Mouse (Mus musculus): ENCODE results near the gene Rpl9-ps1. TPM values are rescaled to one million over a fixed set of nuclear protein-coding genes. Genes with fewer than 3 reads are reported as not detected.

The Rpl9-ps1 gene
- polyA plus RNA-seq, 1 experiment from 2014 or later = not detected

- Histone ChIP-seq H3K4me3 (ENCODE audit: low read depth, low read length) (no peak overlapping the region), H3K4me1 (ENCODE audit: control insufficient read depth, insufficient read depth, low read length) (no peaks in the 10 kb centered on the region), H3K36me3 (ENCODE audit: control insufficient read depth, insufficient read depth, low read length) (no peaks in the 10 kb centered on the region), H3K27me3 (ENCODE audit: control insufficient read depth, insufficient read depth, low read length) (no peaks in the 10 kb centered on the region), H3K9me3 (replicated peaks; ENCODE audit: control insufficient read depth, low read length) (no peaks in the 10 kb centered on the region), H3K9ac (ENCODE audit: low read depth, low read length) (no peak overlapping the region), H3K27ac (ENCODE audit: low read depth, low read length) (no peak overlapping the region), H3K4me2 (no peak overlapping the region)
- ATAC-seq (replicated peaks; ENCODE audit: insufficient number of reproducible peaks, low FRiP score, low TSS enrichment) = no peak
- 85% methylated on average over 7 of the region's 7 CpGs for WGBS (ENCODE audit: insufficient replicate concordance)
These were observed 47.6 kb downstream of the Rpl9-ps1 start for GRCm38 (mm10) chr11:83597796-83598195.

- no peaks in the 10 kb centered on the region for H3K27me3 ChIP-seq (ENCODE audit: control insufficient read depth, insufficient read depth, low read length)
- no peak overlapping the region for H3K4me2 ChIP-seq
- H3K36me3 ChIP-seq (ENCODE audit: control insufficient read depth, insufficient read depth, low read length) = no peaks in the 10 kb centered on the region
- H3K9me3 ChIP-seq (replicated peaks; ENCODE audit: control insufficient read depth, low read length) = no peaks in the 10 kb centered on the region
- H3K27ac ChIP-seq (ENCODE audit: low read depth, low read length) = no peak overlapping the region
- 76% methylated on average over 7 of the region's 7 CpGs for WGBS (ENCODE audit: insufficient replicate concordance)
- ATAC-seq (replicated peaks; ENCODE audit: insufficient number of reproducible peaks, low FRiP score, low TSS enrichment) = no peak
- H3K4me1 ChIP-seq (ENCODE audit: control insufficient read depth, insufficient read depth, low read length) = no peaks in the 10 kb centered on the region
- H3K4me3 ChIP-seq (ENCODE audit: low read depth, low read length) = no peak overlapping the region
- no peak overlapping the region for H3K9ac ChIP-seq (ENCODE audit: low read depth, low read length)
These were observed 49.6 kb downstream of the Rpl9-ps1 start for GRCm38 (mm10) chr11:83595669-83596455.

Other genes starting within 250 kb of the Rpl9-ps1 start
- 4.4 and 5.3 TPM in 2 replicates for gene Rasl10b, start 236.5 kb downstream of the Rpl9-ps1 start, polyA plus RNA-seq (2014; fragmentation: Nextera tagmentation; extraction: Ambion mirVana)
- gene Gas2l2, start 216.2 kb downstream of the Rpl9-ps1 start, polyA plus RNA-seq (2014; fragmentation: Nextera tagmentation; extraction: Ambion mirVana) = 0.10 and 0.14 TPM in 2 replicates
- 2.1 and 2.3 TPM in 2 replicates for gene 1700020L24Rik, start 207.9 kb downstream of the Rpl9-ps1 start, polyA plus RNA-seq (2014; fragmentation: Nextera tagmentation; extraction: Ambion mirVana)
- gene Mmp28, start 182.6 kb downstream of the Rpl9-ps1 start, polyA plus RNA-seq (2014; fragmentation: Nextera tagmentation; extraction: Ambion mirVana) = 3.3 and 5.6 TPM in 2 replicates
- 6.0 and 15.1 TPM in 2 replicates for gene Taf15, start 172.5 kb downstream of the Rpl9-ps1 start, polyA plus RNA-seq (2014; fragmentation: Nextera tagmentation; extraction: Ambion mirVana)
- not detected in 2 replicates for gene Heatr9, start 123.4 kb downstream of the Rpl9-ps1 start, polyA plus RNA-seq (2014; fragmentation: Nextera tagmentation; extraction: Ambion mirVana)
- 0.35 TPM in 1 of 2 replicates, not detected in the other for gene Ccl5, start 115.1 kb downstream of the Rpl9-ps1 start, polyA plus RNA-seq (2014; fragmentation: Nextera tagmentation; extraction: Ambion mirVana)
- gene Ccl9, start 67.0 kb downstream of the Rpl9-ps1 start, polyA plus RNA-seq (2014; fragmentation: Nextera tagmentation; extraction: Ambion mirVana) = 0.48 and 1.2 TPM in 2 replicates
- 0.65 and 0.97 TPM in 2 replicates for gene Ccl6, start 52.5 kb downstream of the Rpl9-ps1 start, polyA plus RNA-seq (2014; fragmentation: Nextera tagmentation; extraction: Ambion mirVana)
- 1.4 and 1.5 TPM in 2 replicates for gene Ccl3, start 3.7 kb upstream of the Rpl9-ps1 start, polyA plus RNA-seq (2014; fragmentation: Nextera tagmentation; extraction: Ambion mirVana)
- 0.26 TPM in 1 of 2 replicates, not detected in the other for gene Ccl4, start 17.0 kb upstream of the Rpl9-ps1 start, polyA plus RNA-seq (2014; fragmentation: Nextera tagmentation; extraction: Ambion mirVana)
- 0.66 TPM in 1 of 2 replicates, not detected in the other for gene Wfdc17, start 58.4 kb upstream of the Rpl9-ps1 start, polyA plus RNA-seq (2014; fragmentation: Nextera tagmentation; extraction: Ambion mirVana)
- 1.6 TPM in 2 replicates for gene Wfdc18, start 63.4 kb upstream of the Rpl9-ps1 start, polyA plus RNA-seq (2014; fragmentation: Nextera tagmentation; extraction: Ambion mirVana)
- gene Wfdc21, start 101.3 kb upstream of the Rpl9-ps1 start, polyA plus RNA-seq (2014; fragmentation: Nextera tagmentation; extraction: Ambion mirVana) = not detected in 2 replicates
- gene Heatr6, start 108.1 kb upstream of the Rpl9-ps1 start, polyA plus RNA-seq (2014; fragmentation: Nextera tagmentation; extraction: Ambion mirVana) = 13.5 and 16.1 TPM in 2 replicates
- gene Hnf1b, start 204.4 kb upstream of the Rpl9-ps1 start, polyA plus RNA-seq (2014; fragmentation: Nextera tagmentation; extraction: Ambion mirVana) = 0.30 TPM in 1 of 2 replicates, not detected in the other